Mouse (Mus musculus) megakaryocyte, embryonic 14.5 days (primary cell): Measurements from ENCODE around the gene 4933434E20Rik.

Experiments
- FLI1 ChIP-seq: IDR thresholded peaks from 2 replicates; pipeline ENCODE4 v1.6.1; 2012; ENCODE audit warnings: low read length, inconsistent platforms, mixed read lengths
- GATA1 ChIP-seq: IDR thresholded peaks from 3 replicates; pipeline ENCODE4 v1.6.1; 2012; ENCODE audit warnings: mixed read lengths, low read length, inconsistent platforms, borderline replicate concordance

DNA sequence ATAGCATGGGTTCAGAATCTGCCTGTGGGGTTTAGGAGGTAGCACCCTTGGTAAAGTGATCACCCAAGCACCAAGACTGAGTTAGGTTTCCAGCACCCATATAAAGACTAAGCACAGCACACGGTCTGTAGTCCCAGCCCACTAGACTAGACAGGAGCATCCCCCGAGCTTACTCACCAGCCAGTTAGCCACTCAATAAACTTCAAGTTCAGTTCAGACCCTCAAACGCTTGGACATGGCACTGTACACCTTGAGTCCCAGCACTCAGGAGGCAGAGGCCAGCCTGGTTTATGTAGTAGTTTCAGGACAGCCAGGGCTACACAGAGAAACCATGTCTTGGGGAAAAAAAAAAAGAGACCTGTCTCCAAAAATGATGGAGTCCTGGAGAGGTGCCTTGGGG, 49.6 kb downstream of the 4933434E20Rik start:
- TF ChIP-seq FLI1: no peak
- TF ChIP-seq GATA1: no peak
